Mouse (Mus musculus) gastrocnemius, postnatal 14 days (tissue): ENCODE measurements around the gene Ctnna3. TPM values are rescaled to one million over a fixed set of nuclear protein-coding genes. Genes with fewer than 3 reads are reported as not detected.
"Not testable (repeated sequence)": the region's sequence is repeated elsewhere in the genome, so short reads cannot be mapped to it uniquely, and the experiment has no call there.

ENCODE experiments used
- DNase-seq: peaks from one replicate; pipeline ENCODE4 v3.0.0; 2021; ENCODE audit warnings: mixed read lengths
- intact Hi-C: fragments of 180-260 bp; cut with DNase I; formaldehyde crosslinking; loops from one replicate; pipeline ENCODE4 v1.15.1; 2025; ENCODE audit warnings: low total_unique reads
- total RNA-seq, 2 experiments: library from RNA; stranded (reverse); gene quantifications; 2 replicates each; pipeline ENCODE4 v1.2.3; 2021

The Ctnna3 gene
- total RNA-seq, 2 experiments from 2014 or later, result 19.1 to 20.2 TPM

- intact Hi-C loops, result loop anchor here (10.0 kb wide), 1 partner anchor 272 kb away; no protein-coding TSS in a partner anchor
- DNase-seq, result no peak
Measured at GRCm38 (mm10) chr10:63422736-63422992, 7.2 kb upstream of the Ctnna3 start.

GRCm38 (mm10) chr10:63423591-63424474 is 6.1 kb upstream of the Ctnna3 start:
- DNase-seq, result no peak
- intact Hi-C loops, result loop anchor here (10.0 kb wide), 1 partner anchor 271 kb away; no protein-coding TSS in a partner anchor

GRCm38 (mm10) chr10:63424475-63424814 is 5.5 kb upstream of the Ctnna3 start:
- DNase-seq, result no peak
- intact Hi-C loops, result loop anchor here (10.0 kb wide), 1 partner anchor 270 kb away; no protein-coding TSS in a partner anchor

GRCm38 (mm10) chr10:63427146-63427545 is 2.8 kb upstream of the Ctnna3 start:
- no peak for DNase-seq
- intact Hi-C loops, result loop anchor here (10.0 kb wide), 1 partner anchor 268 kb away; no protein-coding TSS in a partner anchor

- peak; percentile 12 for DNase-seq
Measured at GRCm38 (mm10) chr10:63428243-63429022, 1.5 kb upstream of the Ctnna3 start.

GRCm38 (mm10) chr10:63429023-63429340 is 916 bp upstream of the Ctnna3 start:
- no peak for DNase-seq
- intact Hi-C loops, result loop anchor here (10.0 kb wide), 1 partner anchor 266 kb away; no protein-coding TSS in a partner anchor

More at GRCm38 (mm10) chr10:63428243-63429022, 1.5 kb upstream of the Ctnna3 start:
- intact Hi-C loops, result loop anchor here (10.0 kb wide), 1 partner anchor 266 kb away; no protein-coding TSS in a partner anchor

- DNase-seq, result peak; percentile 95
- intact Hi-C loops, result loop anchor here (10.0 kb wide), 1 partner anchor 265 kb away; no protein-coding TSS in a partner anchor
Measured at GRCm38 (mm10) chr10:63429380-63429779, 518 bp upstream of the Ctnna3 start.

GRCm38 (mm10) chr10:63431221-63431736 is 1.4 kb downstream of the Ctnna3 start:
- intact Hi-C loops, result no loop called here
- no peak for DNase-seq

- DNase-seq, result no peak
- intact Hi-C loops, result no loop called here
Measured at GRCm38 (mm10) chr10:63432099-63432498, 2.2 kb downstream of the Ctnna3 start.

- no peak for DNase-seq
- intact Hi-C loops, result no loop called here
Measured at GRCm38 (mm10) chr10:63432887-63433286, 3.0 kb downstream of the Ctnna3 start.

- intact Hi-C loops, result no loop called here
- no peak for DNase-seq
Measured at GRCm38 (mm10) chr10:63438736-63439262, 8.9 kb downstream of the Ctnna3 start.

- intact Hi-C loops, result no loop called here
- DNase-seq, result no peak
Measured at GRCm38 (mm10) chr10:63439694-63440228, 9.9 kb downstream of the Ctnna3 start.

GRCm38 (mm10) chr10:63444602-63445387 is 14.9 kb downstream of the Ctnna3 start:
- intact Hi-C loops, DNase-seq: not testable (repeated sequence)

GRCm38 (mm10) chr10:63453926-63454325 is 24.0 kb downstream of the Ctnna3 start:
- no peak for DNase-seq
- intact Hi-C loops, result no loop called here

GRCm38 (mm10) chr10:63455110-63455878 is 25.4 kb downstream of the Ctnna3 start:
- intact Hi-C loops, result no loop called here
- DNase-seq, result no peak

GRCm38 (mm10) chr10:63457292-63458128 is 27.6 kb downstream of the Ctnna3 start:
- intact Hi-C loops, result no loop called here
- no peak for DNase-seq

- no peak for DNase-seq
- intact Hi-C loops, result no loop called here
Measured at GRCm38 (mm10) chr10:63460935-63461334, 31.0 kb downstream of the Ctnna3 start.
